Mouse (Mus musculus) spleen, adult 12 weeks (tissue): ENCODE results near the gene Traf3ip3.

Experiments used
- DNase-seq: peaks from one replicate; pipeline ENCODE4 v3.0.0; 2022; ENCODE audit warnings: low spot score

Gene Traf3ip3

DNA sequence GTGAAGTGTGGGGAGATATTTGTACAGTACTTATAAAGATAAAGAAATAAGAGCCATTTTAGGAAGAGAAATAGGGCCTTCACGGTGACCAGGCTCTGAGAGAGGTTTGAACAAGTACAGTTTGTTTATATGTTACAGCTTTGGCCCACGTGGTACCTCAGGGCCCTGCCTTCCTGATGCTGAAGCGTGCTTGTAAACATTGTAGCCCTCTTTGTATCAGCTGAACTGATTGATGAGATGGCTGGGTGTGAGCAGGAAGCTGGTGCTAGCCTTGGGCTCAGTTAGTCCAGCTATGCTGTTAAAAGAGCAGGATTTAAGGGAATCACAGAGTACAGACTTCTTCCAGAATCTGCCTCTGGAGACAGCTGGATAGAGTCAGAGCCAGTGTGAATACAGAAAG, 42.3 kb downstream of the Traf3ip3 start:
- DNase-seq, result no peak

DNA sequence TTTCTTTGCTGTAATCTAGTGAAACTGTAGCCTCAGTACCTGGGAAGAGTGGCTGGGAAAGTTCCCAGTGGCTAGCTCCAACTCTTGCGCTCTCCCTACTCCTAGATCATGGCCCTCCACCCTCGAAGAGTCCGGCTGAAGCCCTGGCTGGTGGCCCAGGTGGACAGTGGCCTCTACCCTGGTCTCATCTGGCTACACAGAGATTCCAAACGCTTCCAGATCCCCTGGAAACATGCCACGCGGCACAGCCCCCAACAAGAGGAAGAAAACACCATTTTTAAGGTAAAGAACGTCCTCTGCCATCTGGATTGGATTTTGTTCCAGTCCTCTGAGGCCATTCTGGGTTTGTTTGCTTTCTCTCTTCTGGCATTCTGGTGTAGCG, 44.4 kb downstream of the Traf3ip3 start:
- DNase-seq, result no peak

DNA sequence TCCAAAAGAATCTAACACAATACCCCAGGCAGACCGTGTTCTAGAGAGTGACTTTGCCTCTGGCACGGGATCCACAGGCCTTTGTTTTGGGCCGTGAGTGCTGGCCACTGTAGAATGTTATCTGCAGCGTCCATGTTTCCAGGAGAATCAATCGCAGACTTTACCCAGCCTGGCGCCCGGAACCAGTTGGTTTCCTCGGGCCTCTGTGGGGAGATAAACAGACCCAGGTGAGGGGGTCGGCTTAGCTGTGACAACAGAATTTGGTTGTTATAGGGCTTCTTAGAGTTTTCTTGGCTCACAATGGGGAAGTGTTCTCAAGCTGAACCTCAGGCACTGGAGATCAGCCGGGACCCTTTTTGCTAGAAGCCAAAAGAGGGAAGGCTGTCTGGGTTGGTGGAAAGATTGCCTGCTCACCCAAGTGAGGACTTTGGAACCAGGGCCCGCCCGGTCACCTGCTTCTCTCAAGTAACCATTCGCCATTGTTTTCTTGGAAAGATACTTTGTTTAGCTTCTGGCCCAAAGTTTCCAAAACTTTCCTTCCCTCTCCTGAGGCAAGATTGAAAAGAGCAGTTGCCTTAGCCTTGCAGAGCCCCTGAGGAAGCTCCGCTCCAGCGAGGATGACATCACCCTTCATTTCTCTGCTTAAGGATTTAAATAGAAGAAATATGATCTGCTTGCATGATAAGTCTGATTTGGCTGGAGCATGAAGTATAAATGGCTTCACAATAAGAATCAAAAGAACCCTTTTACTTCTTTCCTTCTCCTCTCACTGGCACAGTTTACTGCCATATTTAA, 45.0 kb downstream of the Traf3ip3 start:
- DNase-seq, result no peak

DNA sequence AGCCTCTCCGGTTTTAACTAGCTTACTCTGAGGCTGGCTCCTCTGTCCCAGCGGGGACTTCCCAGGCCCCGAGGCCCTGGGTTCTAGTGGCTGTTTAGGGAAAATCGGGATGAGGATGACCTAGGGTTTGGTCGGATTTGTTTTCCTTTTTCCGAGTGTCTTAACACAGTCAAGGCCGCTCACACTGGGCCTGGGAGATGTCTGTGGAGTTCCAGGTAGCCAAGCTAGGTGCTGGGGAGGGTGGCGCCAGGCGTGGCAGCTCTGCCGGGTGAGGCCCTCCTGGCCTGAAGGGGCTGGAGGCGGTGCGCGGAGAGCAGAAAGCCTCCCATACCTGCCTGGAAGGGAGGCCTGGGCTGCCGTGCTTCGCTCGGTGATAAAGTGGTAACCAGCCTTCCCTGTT, 47.9 kb downstream of the Traf3ip3 start:
- DNase-seq, result no peak

DNA sequence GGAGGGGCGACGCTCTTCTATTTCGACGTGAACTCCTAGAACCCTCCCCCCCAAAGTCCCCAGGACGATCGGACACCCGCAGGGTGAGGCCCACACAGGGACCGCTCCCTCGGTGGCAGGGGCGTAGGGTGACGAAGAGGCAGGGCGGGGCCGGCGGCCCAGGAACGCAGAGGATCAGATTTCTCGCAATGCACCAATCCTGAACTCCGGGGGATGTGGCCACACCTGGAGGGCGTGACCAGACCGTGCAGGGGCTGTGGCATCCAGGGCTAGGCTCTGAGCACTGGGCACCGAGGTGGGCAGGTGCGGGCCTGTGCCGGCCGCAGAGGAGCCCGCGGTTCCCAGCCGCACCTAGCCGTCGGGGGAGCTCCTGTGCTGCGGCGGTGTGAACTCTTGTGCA, 48.6 kb downstream of the Traf3ip3 start, which contains the start of gene Irf6:
Irf6 (plus strand) TSS at position 240 of the 400 bp plus-strand sequence.
- DNase-seq, result peak; percentile 14

DNA sequence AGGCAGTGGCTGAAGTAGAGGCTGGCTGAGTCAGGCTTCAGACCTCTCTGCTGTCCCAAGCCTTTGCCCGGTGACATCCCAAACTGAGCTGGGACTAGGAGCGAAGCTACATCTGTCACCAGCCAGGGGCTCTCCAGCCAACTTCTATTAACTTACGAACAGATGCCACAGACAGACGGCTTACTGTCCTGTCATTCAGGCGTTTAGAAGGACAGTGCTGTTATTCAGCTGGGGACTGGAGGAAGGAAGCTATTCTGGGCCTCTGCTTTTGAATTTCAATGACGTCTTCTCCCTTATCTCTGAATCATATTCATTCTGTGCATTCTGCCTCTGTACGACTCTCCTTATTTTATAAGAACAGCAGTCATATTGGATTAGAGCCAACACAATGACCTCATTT, 50.4 kb downstream of the Traf3ip3 start:
- no peak for DNase-seq

DNA sequence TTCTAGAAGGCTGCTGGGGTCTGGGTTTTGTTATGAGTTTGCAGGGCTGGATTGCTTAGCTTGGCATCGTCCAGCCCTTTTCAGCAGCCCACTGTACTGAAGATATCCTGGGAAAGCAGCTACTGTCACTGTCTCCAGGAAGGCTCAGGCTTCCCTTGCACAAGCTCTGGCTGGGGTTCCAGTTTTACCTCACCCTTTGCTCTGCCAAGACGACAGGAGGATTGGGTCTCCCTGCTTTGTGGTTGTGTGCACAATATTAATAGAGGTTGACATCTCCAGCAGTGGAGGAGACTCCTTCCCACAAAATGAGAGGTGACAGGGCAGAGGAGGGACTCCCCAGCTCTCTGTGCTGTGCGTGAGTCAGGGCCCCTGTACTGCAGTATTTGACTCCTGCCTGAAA, 52.3 kb downstream of the Traf3ip3 start:
- DNase-seq, result no peak

DNA sequence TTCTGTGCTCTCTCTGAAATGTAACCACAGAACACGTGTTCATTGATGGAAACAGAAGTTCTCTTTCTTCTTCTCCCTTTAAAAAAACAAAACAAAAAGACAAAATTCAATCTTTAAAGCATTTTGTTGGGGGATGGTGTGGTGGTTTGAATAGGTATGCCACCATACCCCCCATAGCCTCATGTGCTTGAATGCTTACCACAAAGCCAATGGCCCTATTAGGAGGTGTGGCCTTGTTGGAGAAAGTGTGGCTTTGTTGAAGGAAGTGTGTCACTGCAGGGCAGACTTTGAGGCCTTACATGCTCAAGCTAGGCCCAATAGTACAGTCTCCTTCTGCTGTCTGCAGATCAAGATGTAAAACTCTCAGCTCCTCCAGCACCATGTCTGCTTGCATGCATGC, 55.1 kb downstream of the Traf3ip3 start:
- no peak for DNase-seq

DNA sequence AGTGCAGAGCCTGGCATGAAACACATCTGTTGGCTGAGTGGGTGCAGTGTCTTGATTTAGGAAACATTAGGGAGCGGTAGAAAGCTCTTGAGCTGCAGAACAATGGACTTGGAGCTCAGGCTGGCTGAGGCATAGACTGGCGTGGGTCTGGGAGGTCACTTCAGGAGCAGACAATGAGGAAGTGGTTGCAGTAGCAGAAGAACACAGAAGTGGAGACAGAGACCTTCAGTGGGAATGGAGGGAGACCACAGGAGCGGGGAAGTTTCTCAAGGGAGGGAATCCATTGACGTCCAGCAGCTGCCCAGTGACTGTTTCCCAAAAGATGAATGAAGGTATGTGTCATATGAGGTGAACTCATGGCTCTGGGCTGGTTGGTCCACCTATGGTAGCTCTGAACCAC, 56.4 kb downstream of the Traf3ip3 start:
- DNase-seq, result no peak

DNA sequence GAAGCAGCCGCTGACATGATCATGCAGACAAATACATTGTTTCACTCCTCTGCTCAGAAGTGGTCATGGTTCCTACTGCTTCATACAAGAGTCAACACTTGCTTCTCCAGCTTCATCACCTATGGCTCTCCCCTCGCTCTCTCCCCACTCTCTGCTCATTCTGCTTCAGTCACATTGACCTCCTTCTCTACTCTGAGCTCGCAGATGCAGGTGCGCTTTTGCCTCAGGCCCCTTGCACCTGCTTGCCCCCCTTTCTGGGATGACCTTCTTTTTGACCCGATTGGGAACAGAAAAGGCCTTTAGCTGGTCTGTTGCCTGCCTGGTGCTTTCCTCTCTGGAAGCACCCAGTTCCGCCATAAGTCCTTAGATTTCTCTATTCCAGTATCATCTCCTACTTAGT, 57.0 kb downstream of the Traf3ip3 start:
- no peak for DNase-seq

DNA sequence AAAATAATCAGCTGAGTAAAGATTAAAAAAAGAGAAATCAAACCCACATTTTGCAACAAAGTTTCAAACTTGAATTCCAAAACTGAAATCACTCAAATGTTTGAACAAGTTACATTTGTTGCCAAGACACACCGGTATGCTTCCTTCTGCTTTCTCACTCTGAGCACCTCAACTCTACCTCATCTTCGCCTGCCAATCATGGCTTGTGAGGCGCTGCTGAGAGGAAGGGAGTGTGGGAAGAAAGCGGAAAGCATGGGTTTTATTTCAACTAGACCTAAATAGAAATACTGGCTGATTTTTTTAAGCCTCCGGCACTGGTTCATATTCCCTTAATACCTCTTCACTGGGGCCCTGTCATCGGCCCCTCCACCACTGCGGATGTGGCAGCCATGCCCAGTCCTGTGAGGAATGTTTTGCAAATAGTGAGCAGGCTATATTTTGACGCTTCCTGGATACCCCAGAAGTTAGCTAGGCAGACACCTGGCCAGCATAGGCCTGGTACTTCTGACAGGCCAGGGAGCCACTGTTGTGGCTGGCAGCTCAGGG, 58.9 kb downstream of the Traf3ip3 start:
- no peak for DNase-seq

DNA sequence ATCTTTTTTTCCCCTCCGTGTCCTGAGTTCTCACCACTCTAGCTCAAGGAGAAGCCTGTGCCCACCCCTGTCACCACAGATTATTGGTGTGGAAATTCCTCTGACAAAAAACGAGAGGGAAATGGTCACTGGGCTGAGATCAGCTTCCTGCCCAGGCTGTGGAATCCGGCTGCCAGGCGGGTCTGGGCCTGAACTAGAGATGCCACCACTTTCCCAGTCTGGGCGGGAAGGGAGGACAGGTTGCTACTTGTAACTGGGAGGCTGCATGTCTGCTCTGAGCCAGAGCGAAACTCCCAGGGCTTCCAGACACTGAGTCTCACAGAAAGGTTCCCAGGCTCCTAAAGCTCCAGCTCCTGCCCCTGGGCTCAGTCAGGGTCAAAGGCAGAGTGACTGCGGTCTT, 60.4 kb downstream of the Traf3ip3 start:
- no peak for DNase-seq

DNA sequence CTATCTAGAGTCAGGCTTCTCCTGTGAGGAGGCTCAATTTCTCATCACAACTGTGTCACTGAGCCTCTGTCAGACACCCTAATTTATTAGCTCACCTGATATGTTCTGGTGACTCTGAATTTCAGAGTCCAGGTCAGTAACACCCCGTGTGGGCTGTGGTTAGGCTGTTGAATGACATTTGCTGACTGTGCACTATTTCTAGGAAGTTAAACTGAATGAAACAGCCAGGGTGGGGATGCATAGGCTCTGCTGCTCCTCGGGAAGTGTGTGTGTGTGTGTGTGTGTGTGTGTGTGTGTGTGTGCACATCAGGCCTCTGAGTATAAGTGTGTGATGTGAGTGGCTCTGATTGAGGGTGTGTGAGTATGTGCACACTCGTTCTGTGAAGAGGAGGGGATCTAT, 62.8 kb downstream of the Traf3ip3 start:
- no peak for DNase-seq

DNA sequence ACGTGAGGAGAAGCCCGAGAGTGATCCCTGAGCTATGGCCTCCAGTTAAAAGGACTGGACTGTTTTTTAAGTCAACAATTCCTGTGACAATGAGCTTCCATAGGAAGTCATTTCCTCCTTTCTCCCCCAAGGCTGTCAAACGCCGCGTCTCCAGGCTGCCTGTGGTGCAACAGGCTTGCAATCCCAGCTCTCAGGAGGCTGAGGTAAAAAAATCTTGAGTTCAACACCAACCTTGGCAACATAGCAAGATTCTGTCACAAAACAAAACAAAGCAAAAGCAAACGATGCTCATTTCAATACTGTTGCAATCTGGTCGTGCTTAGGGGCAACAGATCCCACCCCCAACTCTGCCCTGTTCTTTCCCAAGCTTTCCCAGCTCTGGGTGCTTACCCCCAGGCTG, 63.4 kb downstream of the Traf3ip3 start:
- no peak for DNase-seq

DNA sequence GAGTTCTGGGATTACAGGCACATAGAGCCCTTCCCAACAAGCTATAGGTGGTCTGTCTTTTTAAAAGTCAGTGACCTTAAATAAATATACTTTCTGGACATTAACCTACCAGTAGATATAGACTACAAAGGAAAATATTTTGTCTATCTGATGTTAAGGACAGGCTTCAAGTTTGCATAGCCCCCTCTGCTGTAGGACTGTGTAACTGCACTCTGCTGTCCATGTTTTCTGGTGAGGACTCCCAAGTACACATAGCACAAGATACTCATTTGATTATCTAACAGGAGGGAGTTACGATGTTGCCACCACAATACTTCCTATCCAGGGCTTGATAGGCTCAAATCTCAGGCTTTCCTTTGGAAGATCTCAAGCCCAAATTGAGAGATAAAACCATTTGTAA, 67.8 kb downstream of the Traf3ip3 start:
- no peak for DNase-seq

DNA sequence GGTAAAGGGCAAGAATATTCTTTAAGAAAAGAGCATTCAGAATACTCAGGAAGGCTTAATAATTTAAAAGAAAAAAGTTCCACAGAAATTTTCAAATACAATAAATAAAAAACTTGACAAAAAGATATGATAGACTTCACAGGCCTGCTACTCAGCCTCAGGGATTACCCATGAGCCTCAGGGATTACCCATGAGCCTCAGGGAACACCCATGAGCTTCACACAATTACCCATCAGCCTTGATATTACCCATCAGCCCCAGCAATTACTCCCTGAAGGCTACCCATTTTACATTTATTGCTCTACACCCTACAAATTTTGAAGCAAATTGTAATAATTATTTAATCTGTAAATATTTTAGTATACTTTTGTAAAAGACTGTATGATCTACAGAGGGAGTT, 69.1 kb downstream of the Traf3ip3 start:
- no peak for DNase-seq

DNA sequence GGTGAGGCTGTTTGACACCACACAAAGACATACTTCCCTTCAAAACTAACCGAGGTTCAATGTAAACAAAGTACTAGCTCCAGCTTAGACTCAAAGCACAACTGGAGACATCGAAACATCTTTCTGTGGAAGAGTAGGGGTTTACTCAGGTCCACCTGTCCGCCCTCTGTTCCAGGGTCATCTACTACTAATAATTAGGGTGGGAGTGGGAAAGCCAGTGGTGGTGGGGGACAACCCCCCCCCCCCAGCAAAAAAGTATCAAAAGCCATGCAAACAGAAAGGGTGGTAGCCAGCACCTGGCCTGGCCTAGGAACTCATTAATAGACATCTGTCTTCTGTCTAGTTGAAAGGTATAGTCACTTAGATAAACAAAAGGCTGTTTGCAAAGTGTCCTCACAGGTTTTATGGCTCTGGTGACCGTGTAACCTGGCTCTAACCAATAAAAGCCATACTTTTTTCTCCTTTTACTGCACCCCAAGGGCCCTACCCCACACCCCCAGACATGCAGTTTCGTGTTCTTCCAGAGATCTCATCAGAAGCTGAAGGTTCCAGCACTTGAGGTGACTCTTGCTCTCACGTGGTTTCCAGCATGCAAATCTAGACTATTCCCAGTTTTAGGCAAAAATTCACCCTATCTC, 70.1 kb downstream of the Traf3ip3 start:
- DNase-seq, result no peak

DNA sequence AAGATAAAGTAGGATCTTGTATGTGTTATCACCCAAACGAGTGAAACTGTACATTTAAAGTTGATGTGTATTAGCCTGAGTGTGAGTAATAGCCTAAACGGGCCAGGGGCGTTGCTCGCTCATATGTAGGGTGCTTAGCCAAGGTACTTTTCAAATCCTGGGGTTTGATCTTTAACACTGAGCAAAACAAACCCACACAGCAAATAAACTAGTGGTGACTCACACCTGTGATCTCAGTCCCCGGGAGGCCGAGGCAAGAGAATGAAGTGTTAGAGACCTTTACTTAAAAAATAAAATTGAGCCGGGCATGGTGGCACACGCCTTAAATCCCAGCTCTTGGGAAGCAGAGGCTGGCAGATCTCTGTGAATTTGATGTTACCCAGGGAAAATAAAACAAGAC, 70.7 kb downstream of the Traf3ip3 start:
- DNase-seq, result no peak

DNA sequence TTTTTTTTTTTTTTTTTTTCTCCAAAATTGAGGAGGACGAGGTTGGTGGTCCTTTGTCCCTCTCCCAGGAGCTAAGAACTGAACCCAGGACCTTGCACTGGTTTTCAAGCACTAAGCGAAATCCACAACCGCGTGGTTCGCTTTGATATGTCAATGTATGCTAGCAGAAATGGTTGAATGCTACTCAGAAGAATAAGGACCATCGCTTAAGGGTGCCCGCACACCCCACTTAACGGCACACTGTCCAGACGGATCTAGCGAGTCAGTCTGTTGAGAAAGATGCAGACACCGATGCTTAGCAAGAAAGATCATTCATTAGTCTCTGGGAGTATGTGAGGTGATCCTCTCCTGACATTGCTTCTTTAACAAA, 71.1 kb downstream of the Traf3ip3 start:
- no peak for DNase-seq

DNA sequence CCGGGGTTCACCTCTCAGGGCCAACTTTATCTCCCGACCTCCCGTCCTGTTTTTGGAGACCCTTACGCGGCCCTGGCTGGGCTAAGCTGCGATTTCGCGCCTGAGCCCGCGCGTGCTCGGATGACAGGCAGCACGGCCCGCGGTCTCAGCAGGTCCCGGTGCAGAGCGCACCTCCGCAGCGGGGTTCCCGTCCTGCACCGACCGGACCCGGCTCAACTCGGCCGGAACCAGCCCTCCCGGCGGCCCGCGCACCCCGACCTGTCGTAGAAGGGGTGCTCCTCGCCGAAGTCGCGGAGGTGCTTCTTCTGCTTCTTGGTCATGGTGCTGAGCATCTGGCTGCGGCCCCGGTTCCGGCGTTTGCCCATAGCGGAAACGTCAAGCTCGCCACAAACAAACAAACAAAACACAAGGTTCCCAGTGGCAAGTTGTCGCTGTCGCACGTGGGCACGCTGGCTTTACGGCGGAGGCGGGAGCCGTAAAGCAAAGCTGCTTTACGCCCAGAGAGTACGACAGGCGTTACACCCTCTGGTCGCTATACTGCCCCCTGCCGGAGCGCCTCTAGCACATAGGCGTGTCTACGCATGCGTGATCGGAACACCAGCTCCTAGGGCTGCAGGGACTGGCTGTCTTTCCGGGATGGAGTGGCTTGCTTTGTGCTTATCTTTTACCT, 71.6 kb downstream of the Traf3ip3 start, which contains the start of gene Diexf:
Diexf (minus strand) TSS at position 487 of the 670 bp plus-strand sequence.
- DNase-seq, result peak; percentile 97

DNA sequence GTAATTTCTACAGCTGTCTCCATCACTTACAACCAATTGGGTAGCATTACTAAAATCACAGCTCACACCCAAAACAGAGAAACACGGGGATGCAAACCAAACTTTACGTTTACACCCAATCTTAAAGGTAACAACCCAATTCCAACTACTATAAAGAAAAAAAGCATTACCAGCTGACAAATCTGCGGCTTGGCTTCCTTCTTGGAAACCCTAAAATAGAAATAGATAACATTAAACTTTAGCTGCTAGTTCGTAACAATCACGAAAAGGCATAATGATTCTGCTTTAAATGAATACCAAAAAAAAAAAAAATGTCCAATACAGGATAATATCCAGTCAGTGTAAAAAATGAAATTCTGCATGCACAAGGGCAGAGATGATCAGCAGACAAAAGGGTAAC, 72.2 kb downstream of the Traf3ip3 start:
- DNase-seq, result no peak

DNA sequence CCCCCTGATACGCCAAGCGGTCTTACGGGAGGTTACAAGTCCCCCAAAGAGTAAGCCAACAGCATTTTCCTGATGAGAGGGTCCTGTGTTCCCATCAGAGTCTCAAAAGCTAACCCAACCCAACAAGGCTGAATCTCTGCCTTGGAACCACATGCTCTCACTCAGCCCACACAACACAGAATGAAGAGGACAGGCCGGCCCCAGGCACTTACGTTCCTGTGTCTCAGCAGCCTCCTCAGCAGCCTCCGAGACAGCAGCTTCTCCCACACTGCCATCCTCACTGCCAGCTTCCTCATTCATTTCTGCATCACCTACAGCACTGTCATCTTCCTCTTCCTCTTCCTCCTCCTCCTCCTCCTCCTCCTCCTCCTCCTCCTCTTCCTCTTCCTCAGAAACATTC, 73.4 kb downstream of the Traf3ip3 start:
- no peak for DNase-seq

DNA sequence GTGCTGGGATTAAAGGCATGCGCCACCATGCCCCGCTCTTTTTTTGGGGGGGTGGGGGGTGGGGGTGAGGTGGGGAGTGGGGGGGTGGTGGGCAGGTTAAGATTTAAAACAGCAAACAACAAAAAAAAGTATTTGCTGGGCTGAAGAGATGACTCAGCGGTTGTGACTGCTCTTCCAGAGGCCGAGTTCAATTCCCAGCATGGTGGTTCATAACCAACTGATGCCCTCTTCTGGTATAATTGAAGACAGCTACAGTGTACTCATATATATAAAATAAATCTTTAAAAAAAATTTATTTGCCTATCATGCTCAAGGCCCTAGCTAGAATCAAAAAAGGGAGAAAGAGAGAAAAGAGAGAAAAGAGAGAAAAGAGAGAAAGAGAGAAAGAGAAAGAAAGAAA, 75.7 kb downstream of the Traf3ip3 start:
- no peak for DNase-seq
